Mouse (Mus musculus) large intestine, adult 2 months (tissue): ENCODE measurements around the gene Hbp1. TPM values are rescaled to one million over a fixed set of nuclear protein-coding genes. Genes with fewer than 3 reads are reported as not detected.
A peak's percentile ranks its signal among the peaks of the same experiment; 100 is the strongest.

Experiments used
- DNase-seq: peaks from one replicate; pipeline ENCODE4 v3.0.0-alpha.2; 2012; ENCODE audit warnings: low read depth, low spot score
- WGBS: fragments of 180-500 bp; shearing (Covaris S2); methylation state at CpG from one replicate; pipeline ENCODE4 v1.1.7; 2018; 5-methylcytosine and 5-hydroxymethylcytosine counted together
- polyA plus RNA-seq: library from polyadenylated mRNA; depleted of rRNA; stranded (reverse); fragments of >200 nt; gene quantifications from 2 replicates; pipeline ENCODE4 v1.2.3, GENCODE M21; 2012; rRNA removed

Hbp1 gene
- 35.0 and 45.5 TPM in 2 replicates for polyA plus RNA-seq

GRCm38 (mm10) chr12:31949759-31950658, at the start of gene Hbp1:
TSS of gene Hbp1 (minus strand) at chr12:31950535.
- DNase-seq: peak; percentile 100
- WGBS: under 1% methylated on average over 61 of the region's 71 CpGs

GRCm38 (mm10) chr12:31998706-31999105, 48.4 kb upstream of the Hbp1 start:
- no peak for DNase-seq
- WGBS: 83% methylated on average over 5 of the region's 5 CpGs

GRCm38 (mm10) chr12:31997328-31997878, 47.1 kb upstream of the Hbp1 start:
- WGBS: 84% methylated on average over 3 of the region's 3 CpGs
- no peak for DNase-seq

- DNase-seq: no peak
- WGBS: 24% methylated on average over 5 of the region's 5 CpGs
Measured at GRCm38 (mm10) chr12:31996877-31997276, 46.5 kb upstream of the Hbp1 start.

GRCm38 (mm10) chr12:31990575-31990974, 40.2 kb upstream of the Hbp1 start:
- 62% methylated on average over 4 of the region's 4 CpGs for WGBS
- no peak for DNase-seq

- no peak for DNase-seq
Measured at GRCm38 (mm10) chr12:31989726-31990125, 39.4 kb upstream of the Hbp1 start.

- DNase-seq: no peak
- WGBS: 86% methylated on average over 2 of the region's 2 CpGs
Measured at GRCm38 (mm10) chr12:31986463-31986862, 36.1 kb upstream of the Hbp1 start.

- WGBS: 95% methylated on average over 6 of the region's 6 CpGs
- DNase-seq: no peak
Measured at GRCm38 (mm10) chr12:31985738-31986137, 35.4 kb upstream of the Hbp1 start.

- 69% methylated on average over 12 of the region's 12 CpGs for WGBS
- DNase-seq: no peak
Measured at GRCm38 (mm10) chr12:31984664-31985063, 34.3 kb upstream of the Hbp1 start.

GRCm38 (mm10) chr12:31984206-31984605, 33.9 kb upstream of the Hbp1 start:
- DNase-seq: no peak
- WGBS: 66% methylated on average over 2 of the region's 2 CpGs

- WGBS: 83% methylated on average over 6 of the region's 6 CpGs
- no peak for DNase-seq
Measured at GRCm38 (mm10) chr12:31983769-31984168, 33.4 kb upstream of the Hbp1 start.

- WGBS: 83% methylated on average over 7 of the region's 7 CpGs
- no peak for DNase-seq
Measured at GRCm38 (mm10) chr12:31983238-31983637, 32.9 kb upstream of the Hbp1 start.

GRCm38 (mm10) chr12:31977613-31978195, 27.4 kb upstream of the Hbp1 start:
- WGBS: 74% methylated on average over 12 of the region's 12 CpGs
- no peak for DNase-seq

- WGBS: 45% methylated on average over 7 of the region's 7 CpGs
- DNase-seq: peak; percentile 24
Measured at GRCm38 (mm10) chr12:31976544-31976943, 26.2 kb upstream of the Hbp1 start.

GRCm38 (mm10) chr12:31973473-31974172, 23.3 kb upstream of the Hbp1 start:
- peak; percentile 81 for DNase-seq
- WGBS: 19% methylated on average over 13 of the region's 13 CpGs

- 84% methylated on average over 8 of the region's 8 CpGs for WGBS
- DNase-seq: no peak
Measured at GRCm38 (mm10) chr12:31971547-31971946, 21.2 kb upstream of the Hbp1 start.

- WGBS: 33% methylated on average over 1 of the region's 1 CpGs
- DNase-seq: no peak
Measured at GRCm38 (mm10) chr12:31969111-31969510, 18.8 kb upstream of the Hbp1 start.

GRCm38 (mm10) chr12:31967536-31967935, 17.2 kb upstream of the Hbp1 start:
- DNase-seq: no peak
- WGBS: 2% methylated on average over 2 of the region's 2 CpGs

- 82% methylated on average over 4 of the region's 4 CpGs for WGBS
- DNase-seq: no peak
Measured at GRCm38 (mm10) chr12:31966405-31966804, 16.1 kb upstream of the Hbp1 start.

GRCm38 (mm10) chr12:31965517-31966212, 15.3 kb upstream of the Hbp1 start:
- 80% methylated on average over 12 of the region's 12 CpGs for WGBS
- no peak for DNase-seq
